23 mouse cellular contexts compared by ENCODE assay signal in the genomic region with DNA sequence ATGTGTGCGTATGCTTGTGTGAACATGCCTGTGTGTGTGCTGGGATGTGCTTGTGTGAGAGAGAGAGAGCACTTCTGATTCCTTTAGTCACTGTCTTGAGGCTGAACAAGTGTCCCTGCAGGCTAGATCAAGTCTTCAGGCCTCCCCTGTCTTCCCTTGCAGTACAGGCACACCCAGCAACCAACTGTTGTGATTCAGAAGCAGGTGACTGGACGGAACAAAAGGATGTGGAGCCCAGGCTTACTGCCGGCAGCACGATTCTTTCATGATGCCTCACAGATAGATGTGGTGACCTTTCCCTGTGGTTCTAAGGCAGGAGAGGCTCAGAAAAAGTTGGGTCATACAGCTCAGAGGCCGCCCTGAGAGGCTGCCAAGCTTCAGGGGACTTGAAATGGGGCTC.
"Had no signal": no experiment of that assay in that cellular context is flagged by ENCODE, and none has a peak within 500 bp of the region (broad histone marks: within the 10 kb centered on the region; RNA-seq: fewer than 3 reads in every experiment).

No protein-coding gene starts in this region.

- ATAC-seq: hindbrain, embryonic 16.5 days; inflammation-experienced regulatory T-cells, adult 6 months; intestine, embryonic 15.5 days; intestine, postnatal 0 days; liver, embryonic 12.5 days had no signal

- H3K4me3 ChIP-seq: heart, adult 2 months; heart, embryonic 12.5 days; intestine, embryonic 15.5 days; layer of hippocampus, adult 2 months; left cerebral cortex, adult 2 months; limb, embryonic 10.5 days; limb, embryonic 12.5 days; liver, embryonic 12.5 days had no signal

- H3K27ac ChIP-seq: heart, adult 2 months; hindbrain, embryonic 14.5 days; intestine, embryonic 15.5 days; layer of hippocampus, adult 2 months; left cerebral cortex, adult 2 months; limb, embryonic 10.5 days; limb, embryonic 12.5 days; liver, embryonic 12.5 days; liver, embryonic 14.5 days had no signal

- DNase-seq: gastrocnemius, postnatal 14 days; gastrocnemius, postnatal 36 days; heart, adult 11 months; heart, adult 2 months; heart, postnatal 14 days; heart, postnatal 36 days; kidney, adult 18-20 months; kidney, adult 8-10 months; kidney, postnatal 10 days; kidney, postnatal 25 days; kidney, postnatal 4 days had no signal

- H3K36me3 ChIP-seq: heart, embryonic 12.5 days; intestine, embryonic 15.5 days; limb, embryonic 10.5 days; limb, embryonic 12.5 days; liver, embryonic 12.5 days had no signal

- H3K27me3 ChIP-seq: heart, embryonic 12.5 days; intestine, embryonic 15.5 days; limb, embryonic 12.5 days; liver, embryonic 12.5 days had no signal

- H3K4me2 ChIP-seq: heart, embryonic 12.5 days; hindbrain, embryonic 14.5 days; intestine, embryonic 15.5 days; limb, embryonic 12.5 days; liver, embryonic 12.5 days had no signal

- H3K9me3 ChIP-seq: heart, embryonic 12.5 days; intestine, embryonic 15.5 days; limb, embryonic 10.5 days; limb, embryonic 12.5 days; liver, embryonic 12.5 days had no signal

- H3K9ac ChIP-seq: heart, embryonic 12.5 days; hindbrain, embryonic 14.5 days; intestine, embryonic 15.5 days; limb, embryonic 12.5 days; liver, embryonic 12.5 days; liver, embryonic 14.5 days had no signal

- H3K4me1 ChIP-seq: heart, embryonic 12.5 days; intestine, embryonic 15.5 days; limb, embryonic 10.5 days; limb, embryonic 12.5 days; liver, embryonic 12.5 days had no signal
